Mouse (Mus musculus): Measurements from ENCODE around the gene Mospd3. TPM values are rescaled to one million over a fixed set of nuclear protein-coding genes. Genes with fewer than 3 reads are reported as not detected.
A peak's percentile ranks its signal among the peaks of the same experiment; 100 is the strongest.

Gene Mospd3
- total and polyA plus RNA-seq, 2 experiments from 2014 or later, result 10.9 to 66.7 TPM

- H3K4me2 ChIP-seq (ENCODE audit: low read depth, low read length), result no peak overlapping the region
- H3K36me3 ChIP-seq (ENCODE audit: insufficient read depth, low read length), result peaks cover 22% of the 10 kb centered on the region
- DNase-seq (ENCODE audit: low spot score), result no peak
- no peak for TF ChIP-seq CTCF (IDR thresholded peaks at IDR 0.05; ENCODE audit: low read depth)
- no peak overlapping the region for H3K9ac ChIP-seq (replicated peaks; ENCODE audit: low read length)
- H3K9me3 ChIP-seq (ENCODE audit: low read length), result no peaks in the 10 kb centered on the region
- H3K4me3 ChIP-seq (ENCODE audit: low read length), result no peak overlapping the region
- no peaks in the 10 kb centered on the region for H3K27me3 ChIP-seq (ENCODE audit: insufficient read depth, low read length)
- ATAC-seq, result no peak
- H3K4me1 ChIP-seq (ENCODE audit: insufficient read depth, low read length), result peaks cover 18% of the 10 kb centered on the region
- peak overlapping the region; percentile 33; the same call in 1 of the 2 replicates for H3K27ac ChIP-seq
- 67% methylated on average over 4 of the region's 4 CpGs for WGBS
These were observed 30.7 kb upstream of the Mospd3 start for GRCm38 (mm10) chr5:137631591-137631990.

- H3K9me3 ChIP-seq (ENCODE audit: low read length), result no peaks in the 10 kb centered on the region
- peaks cover 18% of the 10 kb centered on the region for H3K4me1 ChIP-seq (ENCODE audit: insufficient read depth, low read length)
- H3K9ac ChIP-seq (replicated peaks; ENCODE audit: low read length), result peak overlapping the region; percentile 26; the same call in 1 of the 2 replicates
- peaks cover 19% of the 10 kb centered on the region for H3K36me3 ChIP-seq (ENCODE audit: insufficient read depth, low read length)
- TF ChIP-seq CTCF (IDR thresholded peaks at IDR 0.05; ENCODE audit: low read depth), result no peak
- peak overlapping the region; percentile 99 for H3K4me2 ChIP-seq (ENCODE audit: low read depth, low read length)
- no peaks in the 10 kb centered on the region for H3K27me3 ChIP-seq (ENCODE audit: insufficient read depth, low read length)
- no peak overlapping the region; the same call in 1 of the 2 replicates for H3K4me3 ChIP-seq (ENCODE audit: low read length)
- H3K27ac ChIP-seq, result peak overlapping the region; percentile 54
- 63% methylated on average over 9 of the region's 9 CpGs for WGBS
- no peak for ATAC-seq
- no peak for DNase-seq (ENCODE audit: low spot score)
These were observed 30.3 kb upstream of the Mospd3 start for GRCm38 (mm10) chr5:137631171-137631570.

DNA sequence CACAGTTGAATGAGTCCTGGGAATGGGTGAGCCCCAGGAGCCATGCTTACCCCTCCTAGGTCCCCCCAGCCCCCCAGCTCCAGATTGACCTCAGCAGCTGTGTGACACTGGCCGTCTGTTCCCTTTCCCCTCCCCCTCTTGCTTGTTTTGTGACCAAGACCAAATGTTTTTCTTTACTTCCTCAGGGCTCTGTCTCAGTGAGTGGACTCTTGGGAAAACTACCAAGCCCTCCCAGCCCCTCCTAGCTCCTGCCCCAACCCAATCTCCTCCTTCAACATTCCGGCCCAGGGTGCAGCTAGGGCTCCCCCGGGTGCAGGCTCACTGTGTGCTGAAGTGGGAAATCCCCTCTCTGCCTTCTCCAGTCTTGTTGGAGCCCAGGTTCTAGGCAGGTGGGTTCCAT lies 29.7 kb upstream of the Mospd3 start:
- TF ChIP-seq CTCF (IDR thresholded peaks at IDR 0.05; ENCODE audit: low read depth), result no peak
- Histone ChIP-seq H3K27me3 (ENCODE audit: insufficient read depth, low read length) (no peaks in the 10 kb centered on the region), H3K4me1 (ENCODE audit: insufficient read depth, low read length) (peaks cover 18% of the 10 kb centered on the region), H3K9me3 (ENCODE audit: low read length) (no peaks in the 10 kb centered on the region), H3K4me2 (ENCODE audit: low read depth, low read length) (peak overlapping the region; percentile 99), H3K36me3 (ENCODE audit: insufficient read depth, low read length) (peaks cover 15% of the 10 kb centered on the region), H3K9ac (replicated peaks; ENCODE audit: low read length) (peak overlapping the region; percentile 90; the same call in 1 of the 2 replicates), H3K4me3 (ENCODE audit: low read length) (no peak overlapping the region; the same call in 1 of the 2 replicates), H3K27ac (peak overlapping the region; percentile 54)
- DNase-seq (ENCODE audit: low spot score) (no peak), ATAC-seq (no peak)
- 37% methylated on average over 3 of the region's 3 CpGs for WGBS

- DNase-seq (ENCODE audit: low spot score), result no peak
- WGBS, result 27% methylated on average over 6 of the region's 6 CpGs
- peak overlapping the region; percentile 54; the same call in 1 of the 2 replicates for H3K27ac ChIP-seq
These were observed 29.2 kb upstream of the Mospd3 start for GRCm38 (mm10) chr5:137629906-137630545.

GRCm38 (mm10) chr5:137629306-137629721 lies 28.5 kb upstream of the Mospd3 start:
- Histone ChIP-seq H3K9me3 (ENCODE audit: low read length) (no peaks in the 10 kb centered on the region), H3K9ac (replicated peaks; ENCODE audit: low read length) (peak overlapping the region; percentile 90), H3K27ac (peak overlapping the region; percentile 90), H3K4me2 (ENCODE audit: low read depth, low read length) (peak overlapping the region; percentile 99), H3K4me1 (ENCODE audit: insufficient read depth, low read length) (peaks cover 18% of the 10 kb centered on the region), H3K27me3 (ENCODE audit: insufficient read depth, low read length) (no peaks in the 10 kb centered on the region), H3K4me3 (ENCODE audit: low read length) (peak overlapping the region; percentile 89), H3K36me3 (ENCODE audit: insufficient read depth, low read length) (peaks cover 9% of the 10 kb centered on the region; the same call in 1 of the 2 replicates)
- peak; percentile 57 for DNase-seq (ENCODE audit: low spot score)
- TF ChIP-seq CTCF (IDR thresholded peaks at IDR 0.05; ENCODE audit: low read depth), result no peak
- ATAC-seq, result peak; percentile 4; the same call in 1 of the 2 replicates
- WGBS, result under 1% methylated on average over 23 of the region's 23 CpGs

More at GRCm38 (mm10) chr5:137629906-137630545, 29.2 kb upstream of the Mospd3 start:
- Histone ChIP-seq H3K4me1 (ENCODE audit: insufficient read depth, low read length) (peaks cover 18% of the 10 kb centered on the region), H3K9me3 (ENCODE audit: low read length) (no peaks in the 10 kb centered on the region), H3K36me3 (ENCODE audit: insufficient read depth, low read length) (peaks cover 9% of the 10 kb centered on the region), H3K4me2 (ENCODE audit: low read depth, low read length) (peak overlapping the region; percentile 99), H3K27me3 (ENCODE audit: insufficient read depth, low read length) (no peaks in the 10 kb centered on the region), H3K4me3 (ENCODE audit: low read length) (peak overlapping the region; percentile 89), H3K9ac (replicated peaks; ENCODE audit: low read length) (peak overlapping the region; percentile 90)
- ATAC-seq, result no peak
- TF ChIP-seq CTCF (IDR thresholded peaks at IDR 0.05; ENCODE audit: low read depth), result no peak

GRCm38 (mm10) chr5:137628498-137629305 lies 27.8 kb upstream of the Mospd3 start, which contains the start of the genes Fbxo24, Lrch4 and Gm20605:
Gene Fbxo24 (minus strand): TSS chr5:137629002.
Gene Lrch4 (plus strand): TSS chr5:137629121.
Gene Gm20605 (plus strand): TSS chr5:137629175.
- peak within 1 kb of the TSS; percentile 90 for H3K9ac ChIP-seq (replicated peaks; ENCODE audit: low read length)
- DNase-seq (ENCODE audit: low spot score), result peak; percentile 100
- peak within 1 kb of the TSS; percentile 90 for H3K27ac ChIP-seq
- ATAC-seq, result peak; percentile 99
- H3K4me3 ChIP-seq (ENCODE audit: low read length), result peak within 1 kb of the TSS; percentile 89
- H3K4me2 ChIP-seq (ENCODE audit: low read depth, low read length), result peak within 1 kb of the TSS; percentile 99
- H3K9me3 ChIP-seq (ENCODE audit: low read length), result no peaks in the 10 kb centered on the region
- peaks cover 18% of the 10 kb centered on the region for H3K4me1 ChIP-seq (ENCODE audit: insufficient read depth, low read length)
- no peaks in the 10 kb centered on the region for H3K27me3 ChIP-seq (ENCODE audit: insufficient read depth, low read length)
- TF ChIP-seq CTCF (IDR thresholded peaks at IDR 0.05; ENCODE audit: low read depth), result no peak; the same call in 1 of the 2 replicates
- under 1% methylated on average over 46 of the region's 46 CpGs for WGBS
- H3K36me3 ChIP-seq (ENCODE audit: insufficient read depth, low read length), result peaks cover 3% of the 10 kb centered on the region; the same call in 1 of the 2 replicates
